Mouse (Mus musculus) kidney, embryonic 14.5 days (tissue): Measurements from ENCODE around the gene Trak1. TPM values are rescaled to one million over a fixed set of nuclear protein-coding genes. Genes with fewer than 3 reads are reported as not detected.

Experiments used
- ATAC-seq: fragments of 200-750 bp; cut with Nextera tagmentation; 2 replicates; pipeline ENCODE4 v1.8.0; 2017; ENCODE audit warnings: moderate number of reproducible peaks, mild to moderate bottlenecking, moderate TSS enrichment, moderate library complexity; ENCODE audit not compliant: low FRiP score, low TSS enrichment
- H3K27ac ChIP-seq: fragments of 300-500 bp; sonication (generic); 2 replicates; pipeline ENCODE4 v1.5.1; 2014; ENCODE audit warnings: low read depth, mild to moderate bottlenecking, low read length, moderate library complexity, mixed read lengths
- H3K27me3 ChIP-seq: fragments of 300-500 bp; sonication (generic); 2 replicates; pipeline ENCODE4 v1.6.1; 2014; ENCODE audit warnings: mild to moderate bottlenecking, low read length; ENCODE audit not compliant: control insufficient read depth, insufficient read depth
- H3K36me3 ChIP-seq: fragments of 300-500 bp; sonication (generic); 2 replicates; pipeline ENCODE4 v1.6.1; 2014; ENCODE audit warnings: low read length, mixed read lengths; ENCODE audit not compliant: control insufficient read depth, insufficient read depth
- H3K4me1 ChIP-seq: fragments of 300-500 bp; sonication (generic); 2 replicates; pipeline ENCODE4 v1.6.1; 2014; ENCODE audit warnings: low read length, mixed read lengths; ENCODE audit not compliant: control insufficient read depth, insufficient read depth
- H3K4me2 ChIP-seq: fragments of 300-500 bp; sonication (generic); replicated peaks from 2 replicates; pipeline ENCODE4 v1.6.1; 2014; ENCODE audit warnings: low read depth, mild to moderate bottlenecking, low read length
- H3K4me3 ChIP-seq: fragments of 300-500 bp; sonication (generic); 2 replicates; pipeline ENCODE4 v1.5.1; 2014; ENCODE audit warnings: mild to moderate bottlenecking, low read length
- H3K9ac ChIP-seq: fragments of 300-500 bp; sonication (generic); 2 replicates; pipeline ENCODE4 v1.6.1; 2014; ENCODE audit warnings: low read depth, mild to moderate bottlenecking, low read length, moderate library complexity
- H3K9me3 ChIP-seq: fragments of 300-500 bp; sonication (generic); 2 replicates; pipeline ENCODE4 v1.6.1; 2016; ENCODE audit warnings: low read length; ENCODE audit not compliant: control insufficient read depth
- WGBS: fragments of 180-500 bp; shearing (Covaris S2); extraction: QIAGEN DNeasy Blood & Tissue Kit; methylation state at CpG from one replicate; pipeline ENCODE4 v1.1.7; 2014; 5-methylcytosine and 5-hydroxymethylcytosine counted together
- polyA plus RNA-seq: library from polyadenylated mRNA; unstranded; fragments of >200 nt; fragmentation: Nextera tagmentation; extraction: Ambion mirVana; gene quantifications from 2 replicates; pipeline ENCODE4 v1.2.1, GENCODE M21; 2014

Gene Trak1
- polyA plus RNA-seq, 1 experiment from 2014 or later, result 15.4 TPM

- Histone ChIP-seq H3K27ac (no peak overlapping the region), H3K36me3 (peaks cover 10% of the 10 kb centered on the region; the same call in 1 of the 2 replicates), H3K4me3 (no peak overlapping the region), H3K27me3 (no peaks in the 10 kb centered on the region), H3K9ac (no peak overlapping the region), H3K4me1 (peaks cover 9% of the 10 kb centered on the region; the same call in 1 of the 2 replicates), H3K4me2 (no peak overlapping the region), H3K9me3 (no peaks in the 10 kb centered on the region)
- peak; percentile 24; the same call in 1 of the 2 replicates for ATAC-seq
- WGBS, result 30% methylated on average over 2 of the region's 2 CpGs
Measured at GRCm38 (mm10) chr9:121459950-121460349, 162.6 kb downstream of the Trak1 start.

DNA sequence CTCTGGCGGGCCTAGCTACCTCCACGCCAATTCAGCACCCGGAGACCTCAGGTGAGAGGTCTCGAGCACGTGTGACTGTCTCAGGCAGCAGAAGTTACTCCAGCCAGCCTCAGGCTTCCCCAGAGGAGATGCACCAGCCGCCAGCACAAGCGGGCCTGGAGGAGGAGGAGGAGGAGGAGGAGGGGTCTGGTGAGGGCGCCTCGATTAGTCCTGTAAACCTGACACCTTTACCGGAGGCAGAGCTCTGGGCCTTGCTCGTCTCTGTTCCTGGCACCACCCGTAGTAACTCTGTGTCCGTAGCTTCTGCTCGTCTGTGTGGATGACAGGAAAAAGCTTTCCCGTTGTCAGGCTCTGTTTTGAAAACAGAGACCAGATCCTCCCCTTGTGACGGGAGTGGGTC lies 163.2 kb downstream of the Trak1 start:
- no peak overlapping the region; the same call in 1 of the 2 replicates for H3K27ac ChIP-seq
- ATAC-seq, result peak; percentile 48
- no peaks in the 10 kb centered on the region for H3K27me3 ChIP-seq
- H3K36me3 ChIP-seq, result peaks cover 10% of the 10 kb centered on the region; the same call in 1 of the 2 replicates
- no peaks in the 10 kb centered on the region for H3K9me3 ChIP-seq
- H3K4me1 ChIP-seq, result peaks cover 9% of the 10 kb centered on the region; the same call in 1 of the 2 replicates
- no peak overlapping the region for H3K4me3 ChIP-seq
- H3K4me2 ChIP-seq, result no peak overlapping the region
- WGBS, result 24% methylated on average over 15 of the region's 16 CpGs
- H3K9ac ChIP-seq, result no peak overlapping the region

DNA sequence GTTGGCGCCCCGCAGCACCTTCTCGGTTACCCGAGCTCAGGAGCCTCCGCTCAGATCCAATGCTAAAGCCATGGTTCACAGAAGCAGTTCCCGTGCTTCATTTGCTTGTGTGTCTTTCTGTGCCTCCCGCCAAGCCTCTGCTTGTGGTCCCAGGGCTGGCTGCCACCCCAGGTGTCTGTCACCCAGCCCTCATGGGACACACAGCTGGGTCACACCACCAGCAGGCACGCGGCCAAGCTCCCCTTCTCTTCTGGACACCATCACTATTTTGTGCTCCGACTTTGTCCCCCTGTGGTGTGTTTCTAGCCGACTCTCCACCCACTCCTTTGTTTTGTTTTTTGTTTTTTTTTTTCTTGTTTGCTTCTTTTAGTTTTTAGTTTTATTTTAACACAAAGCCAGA lies 170.2 kb downstream of the Trak1 start:
- no peak overlapping the region for H3K4me2 ChIP-seq
- ATAC-seq, result no peak
- no peak overlapping the region for H3K9ac ChIP-seq
- peaks cover 5% of the 10 kb centered on the region; the same call in 1 of the 2 replicates for H3K36me3 ChIP-seq
- no peaks in the 10 kb centered on the region for H3K4me1 ChIP-seq
- no peak overlapping the region for H3K27ac ChIP-seq
- H3K4me3 ChIP-seq, result no peak overlapping the region
- 86% methylated on average over 11 of the region's 11 CpGs for WGBS
- H3K9me3 ChIP-seq, result no peaks in the 10 kb centered on the region
- H3K27me3 ChIP-seq, result no peaks in the 10 kb centered on the region

DNA sequence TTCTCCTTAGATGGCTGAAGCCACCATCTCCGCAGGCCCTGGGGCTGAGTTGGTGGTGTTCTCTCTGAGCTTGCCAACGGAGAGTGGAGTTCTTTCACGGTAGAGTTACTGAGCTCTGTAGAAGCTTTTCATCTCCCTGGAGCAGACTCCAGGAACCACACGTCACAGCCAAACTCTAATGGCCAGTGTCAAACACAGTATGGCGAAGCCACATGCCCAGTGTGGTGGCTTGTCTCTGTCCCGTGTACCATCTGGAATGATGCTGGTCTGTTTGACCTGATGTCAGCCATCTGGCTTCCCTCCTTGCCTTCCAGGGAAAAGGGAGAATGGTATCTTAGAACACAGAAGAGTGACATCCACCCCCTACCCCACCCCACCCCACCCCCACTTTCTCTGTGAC lies 172.4 kb downstream of the Trak1 start:
- H3K36me3 ChIP-seq, result peaks cover 15% of the 10 kb centered on the region; the same call in 1 of the 2 replicates
- 76% methylated on average over 6 of the region's 6 CpGs for WGBS
- ATAC-seq, result no peak

GRCm38 (mm10) chr9:121474771-121475170 lies 177.5 kb downstream of the Trak1 start:
- Histone ChIP-seq H3K4me1 (no peaks in the 10 kb centered on the region), H3K36me3 (peaks cover 13% of the 10 kb centered on the region; the same call in 1 of the 2 replicates), H3K4me3 (no peak overlapping the region), H3K4me2 (no peak overlapping the region), H3K9me3 (no peaks in the 10 kb centered on the region), H3K27me3 (no peaks in the 10 kb centered on the region), H3K27ac (no peak overlapping the region), H3K9ac (no peak overlapping the region)
- no peak for ATAC-seq
- WGBS, result 88% methylated on average over 5 of the region's 5 CpGs

More for the DNA sequence above, 172.4 kb downstream of the Trak1 start:
- no peaks in the 10 kb centered on the region for H3K4me1 ChIP-seq
- H3K4me3 ChIP-seq, result no peak overlapping the region
- H3K27me3 ChIP-seq, result no peaks in the 10 kb centered on the region
- no peak overlapping the region for H3K27ac ChIP-seq
- no peak overlapping the region for H3K9ac ChIP-seq
- no peak overlapping the region for H3K4me2 ChIP-seq
- H3K9me3 ChIP-seq, result no peaks in the 10 kb centered on the region

- no peaks in the 10 kb centered on the region for H3K9me3 ChIP-seq
- H3K27ac ChIP-seq, result no peak overlapping the region
- no peaks in the 10 kb centered on the region for H3K4me1 ChIP-seq
- no peaks in the 10 kb centered on the region for H3K27me3 ChIP-seq
- H3K4me2 ChIP-seq, result no peak overlapping the region
- H3K4me3 ChIP-seq, result no peak overlapping the region
- 79% methylated on average over 16 of the region's 16 CpGs for WGBS
- H3K9ac ChIP-seq, result no peak overlapping the region
- no peak for ATAC-seq
- peaks cover 13% of the 10 kb centered on the region; the same call in 1 of the 2 replicates for H3K36me3 ChIP-seq
Measured at GRCm38 (mm10) chr9:121475488-121476452, 178.5 kb downstream of the Trak1 start.

DNA sequence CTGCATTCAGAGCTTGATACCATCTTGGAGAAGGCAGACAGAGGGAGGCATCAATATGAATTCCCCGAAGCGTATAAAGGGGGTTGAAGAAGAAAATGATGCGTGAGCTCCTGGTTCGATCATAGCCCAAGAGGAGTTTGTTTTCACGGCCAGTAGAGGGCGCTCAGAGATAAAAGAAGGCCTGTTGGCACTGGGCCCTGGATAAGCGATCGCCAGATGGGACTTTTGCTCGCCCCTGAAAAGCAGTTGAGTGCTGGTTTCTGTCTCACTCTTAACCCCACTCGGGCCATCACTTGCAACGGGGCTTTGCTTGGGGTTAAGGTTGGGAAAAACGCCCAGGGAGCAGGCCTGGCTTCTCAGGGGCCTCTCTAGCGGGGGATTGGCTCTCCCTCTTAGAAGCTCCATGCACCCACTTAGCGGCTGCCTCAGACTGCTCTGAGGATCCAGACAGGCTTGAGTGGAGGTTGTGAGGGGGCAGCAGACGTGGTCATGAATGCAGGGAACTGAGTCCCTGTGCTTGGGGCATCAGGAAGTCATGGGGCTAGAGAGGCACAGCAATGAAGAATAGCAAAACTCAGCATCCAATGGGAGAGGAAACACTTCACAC lies 180.1 kb downstream of the Trak1 start:
- Histone ChIP-seq H3K27me3 (no peaks in the 10 kb centered on the region), H3K27ac (no peak overlapping the region), H3K9ac (0 out of 2 replicates have a peak overlapping the region, but pooled peaks have one; percentile 18), H3K4me1 (no peaks in the 10 kb centered on the region), H3K36me3 (peaks cover 13% of the 10 kb centered on the region; the same call in 1 of the 2 replicates), H3K4me3 (no peak overlapping the region), H3K9me3 (no peaks in the 10 kb centered on the region), H3K4me2 (peak overlapping the region; percentile 38)
- WGBS, result 16% methylated on average over 15 of the region's 15 CpGs
- peak; percentile 34; the same call in 1 of the 2 replicates for ATAC-seq

- Histone ChIP-seq H3K4me1 (no peaks in the 10 kb centered on the region), H3K4me2 (no peak overlapping the region), H3K27me3 (no peaks in the 10 kb centered on the region), H3K4me3 (no peak overlapping the region), H3K27ac (no peak overlapping the region), H3K36me3 (peaks cover 3% of the 10 kb centered on the region; the same call in 1 of the 2 replicates), H3K9ac (no peak overlapping the region), H3K9me3 (no peaks in the 10 kb centered on the region)
- peak; percentile 10; the same call in 1 of the 2 replicates for ATAC-seq
- 34% methylated on average over 5 of the region's 5 CpGs for WGBS
Measured at GRCm38 (mm10) chr9:121479453-121479852, 182.2 kb downstream of the Trak1 start.
